Mouse (Mus musculus) small intestine, adult 2 months (tissue): ENCODE measurements around the gene Zfp598.

Source experiments
- CTCF ChIP-seq: fragments of 200-500 bp; IDR thresholded peaks from 2 replicates; pipeline ENCODE4 v1.5.1; 2012; ENCODE audit warnings: low read depth, mild to moderate bottlenecking, control low read depth, inconsistent platforms, low read length, moderate library complexity, mixed read lengths; ENCODE audit not compliant: insufficient replicate concordance, insufficient read length; ENCODE audit errors: extremely low read depth
- POLR2A ChIP-seq: fragments of 200-500 bp; IDR thresholded peaks from 2 replicates; pipeline ENCODE4 v1.6.1; 2012; ENCODE audit warnings: low read depth, mild to moderate bottlenecking, control low read depth, inconsistent platforms, low read length, moderate library complexity

DNA sequence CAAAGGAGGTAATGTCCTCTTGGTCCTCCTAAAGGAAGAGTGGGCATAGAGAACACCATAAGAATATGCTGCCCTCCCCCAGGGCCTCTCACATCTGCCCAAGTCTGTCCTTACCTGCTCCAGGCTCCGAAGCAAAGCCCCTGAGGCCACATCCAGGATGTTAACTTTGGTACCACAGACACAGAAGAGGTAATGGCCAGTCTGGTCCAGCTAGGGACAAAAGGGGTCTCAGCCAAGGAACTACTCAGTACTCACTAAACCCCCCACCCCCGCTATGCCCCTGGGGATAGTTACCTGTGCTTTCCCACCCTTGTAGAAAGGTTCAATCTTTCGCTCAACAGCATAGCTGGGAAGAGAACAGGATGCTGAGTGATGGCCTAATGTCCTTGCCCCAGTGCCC lies 36.3 kb downstream of the Zfp598 start:
- TF ChIP-seq CTCF: no peak
- TF ChIP-seq POLR2A: no peak
